Mouse (Mus musculus) lung, postnatal 0 days (tissue): ENCODE measurements around the gene Hs2st1.

ENCODE experiments used
- CTCF ChIP-seq: IDR thresholded peaks from 2 replicates; pipeline ENCODE4 v1.5.1; 2016; ENCODE audit warnings: antibody characterized with exemption, mild to moderate bottlenecking
- EP300 ChIP-seq: IDR thresholded peaks from 2 replicates; pipeline ENCODE4 v1.6.1; 2016; ENCODE audit warnings: antibody characterized with exemption, mild to moderate bottlenecking, control low read depth

GRCm38 (mm10) chr3:144577366-144578340, 7.7 kb upstream of the Hs2st1 start:
- TF ChIP-seq CTCF (no peak), EP300 (no peak)
